Mouse (Mus musculus) liver, embryonic 15.5 days (tissue): ENCODE measurements at regions not wholly inside any gene's neighbourhood (a gene's known extent, or its start where the extent isn't known, plus 50 kb on each side); places are given as distances from the start of the nearest gene placed in this dataset.

ENCODE experiments used
- ATAC-seq: fragments of 200-750 bp; cut with Nextera tagmentation; 2 replicates; pipeline ENCODE4 v1.8.0; 2017; ENCODE audit warnings: moderate number of reproducible peaks, mild to moderate bottlenecking, moderate library complexity; ENCODE audit not compliant: insufficient read depth
- H3K27ac ChIP-seq: fragments of 300-500 bp; sonication (generic); replicated peaks from 2 replicates; pipeline ENCODE4 v1.5.1; 2015; ENCODE audit warnings: mild to moderate bottlenecking, inconsistent platforms
- H3K27me3 ChIP-seq: fragments of 300-500 bp; sonication (generic); 2 replicates; pipeline ENCODE4 v1.6.1; 2015; ENCODE audit warnings: mild to moderate bottlenecking, inconsistent platforms
- H3K36me3 ChIP-seq: fragments of 300-500 bp; sonication (generic); replicated peaks from 2 replicates; pipeline ENCODE4 v1.6.1; 2015; ENCODE audit warnings: moderate library complexity, mild to moderate bottlenecking, inconsistent platforms
- H3K4me1 ChIP-seq: fragments of 300-500 bp; sonication (generic); replicated peaks from 2 replicates; pipeline ENCODE4 v1.6.1; 2015; ENCODE audit warnings: inconsistent platforms
- H3K4me2 ChIP-seq: fragments of 300-500 bp; sonication (generic); 2 replicates; pipeline ENCODE4 v1.6.1; 2015; ENCODE audit warnings: moderate library complexity, mild to moderate bottlenecking, inconsistent platforms
- H3K4me3 ChIP-seq: fragments of 300-500 bp; sonication (generic); replicated peaks from 2 replicates; pipeline ENCODE4 v1.5.1; 2015; ENCODE audit warnings: mild to moderate bottlenecking, inconsistent platforms
- H3K9ac ChIP-seq: fragments of 300-500 bp; sonication (generic); 2 replicates; pipeline ENCODE4 v1.6.1; 2015; ENCODE audit warnings: moderate library complexity, mild to moderate bottlenecking, inconsistent platforms
- H3K9me3 ChIP-seq: fragments of 300-500 bp; sonication (generic); replicated peaks from 2 replicates; pipeline ENCODE4 v1.6.1; 2016; ENCODE audit warnings: inconsistent platforms
- WGBS: fragments of 180-500 bp; shearing (Covaris S2); methylation state at CpG from one replicate; pipeline ENCODE4 v1.1.7; 2015; ENCODE audit warnings: mixed read lengths; ENCODE audit not compliant: insufficient replicate concordance; 5-methylcytosine and 5-hydroxymethylcytosine counted together

- no peak for ATAC-seq
- H3K36me3 ChIP-seq = no peaks in the 10 kb centered on the region
- H3K4me1 ChIP-seq = no peaks in the 10 kb centered on the region
- WGBS = 75% methylated on average over 12 of the region's 12 CpGs
- no peak overlapping the region for H3K9ac ChIP-seq
- no peak overlapping the region for H3K4me2 ChIP-seq
- H3K9me3 ChIP-seq = peaks cover 2% of the 10 kb centered on the region; the same call in 1 of the 2 replicates
- no peak overlapping the region for H3K4me3 ChIP-seq
- no peaks in the 10 kb centered on the region for H3K27me3 ChIP-seq
- H3K27ac ChIP-seq = no peak overlapping the region
Observed at GRCm38 (mm10) chr12:110332616-110333154, 53.8 kb downstream of the Dio3 start.

GRCm38 (mm10) chr12:110334609-110335008 lies 55.7 kb downstream of the Dio3 start:
- Histone ChIP-seq H3K4me2 (no peak overlapping the region), H3K36me3 (no peaks in the 10 kb centered on the region), H3K9me3 (peaks cover 2% of the 10 kb centered on the region; the same call in 1 of the 2 replicates), H3K27ac (no peak overlapping the region), H3K4me3 (no peak overlapping the region), H3K27me3 (no peaks in the 10 kb centered on the region), H3K4me1 (no peaks in the 10 kb centered on the region), H3K9ac (no peak overlapping the region)
- ATAC-seq = no peak
- 58% methylated on average over 2 of the region's 2 CpGs for WGBS

- H3K4me2 ChIP-seq = no peak overlapping the region
- no peaks in the 10 kb centered on the region for H3K36me3 ChIP-seq
- no peaks in the 10 kb centered on the region for H3K27me3 ChIP-seq
- H3K27ac ChIP-seq = no peak overlapping the region
- H3K4me1 ChIP-seq = no peaks in the 10 kb centered on the region
- H3K4me3 ChIP-seq = no peak overlapping the region
- WGBS = 57% methylated on average over 4 of the region's 4 CpGs
- H3K9ac ChIP-seq = no peak overlapping the region
- no peak for ATAC-seq
- no peaks in the 10 kb centered on the region for H3K9me3 ChIP-seq
Observed at GRCm38 (mm10) chr12:110344280-110344827, 65.5 kb downstream of the Dio3 start.

DNA sequence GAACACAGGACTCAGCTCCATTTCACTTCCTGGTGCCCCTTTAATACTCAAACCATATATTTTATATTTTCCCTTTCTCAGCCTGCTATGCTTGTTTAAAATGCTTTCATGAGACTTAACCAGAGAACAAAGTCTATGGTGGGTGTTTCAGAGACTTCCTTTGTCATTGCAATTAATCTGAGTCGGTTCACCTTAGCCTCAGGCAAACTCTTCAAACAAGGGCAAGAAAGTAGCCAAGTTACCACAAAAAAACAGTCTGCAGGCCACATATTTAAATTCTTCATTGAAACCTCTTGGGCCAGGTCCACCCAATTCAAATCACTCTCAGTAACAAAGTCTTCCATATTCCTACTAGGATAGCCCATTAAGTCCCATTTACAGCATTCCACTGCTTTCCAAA lies 70.8 kb downstream of the Dio3 start:
- ATAC-seq = no peak
- Histone ChIP-seq H3K4me1 (no peaks in the 10 kb centered on the region), H3K4me3 (no peak overlapping the region), H3K9me3 (no peaks in the 10 kb centered on the region), H3K4me2 (no peak overlapping the region), H3K27me3 (no peaks in the 10 kb centered on the region), H3K36me3 (no peaks in the 10 kb centered on the region), H3K27ac (no peak overlapping the region), H3K9ac (no peak overlapping the region)
- WGBS = 43% methylated on average over 1 of the region's 1 CpGs

GRCm38 (mm10) chr12:110355851-110356250 lies 77.0 kb downstream of the Dio3 start:
- no peaks in the 10 kb centered on the region for H3K4me1 ChIP-seq
- H3K36me3 ChIP-seq = no peaks in the 10 kb centered on the region
- H3K9me3 ChIP-seq = no peaks in the 10 kb centered on the region
- no peak for ATAC-seq
- 53% methylated on average over 6 of the region's 6 CpGs for WGBS
- H3K4me3 ChIP-seq = no peak overlapping the region
- no peak overlapping the region for H3K4me2 ChIP-seq
- H3K9ac ChIP-seq = no peak overlapping the region
- no peak overlapping the region for H3K27ac ChIP-seq
- no peaks in the 10 kb centered on the region for H3K27me3 ChIP-seq

DNA sequence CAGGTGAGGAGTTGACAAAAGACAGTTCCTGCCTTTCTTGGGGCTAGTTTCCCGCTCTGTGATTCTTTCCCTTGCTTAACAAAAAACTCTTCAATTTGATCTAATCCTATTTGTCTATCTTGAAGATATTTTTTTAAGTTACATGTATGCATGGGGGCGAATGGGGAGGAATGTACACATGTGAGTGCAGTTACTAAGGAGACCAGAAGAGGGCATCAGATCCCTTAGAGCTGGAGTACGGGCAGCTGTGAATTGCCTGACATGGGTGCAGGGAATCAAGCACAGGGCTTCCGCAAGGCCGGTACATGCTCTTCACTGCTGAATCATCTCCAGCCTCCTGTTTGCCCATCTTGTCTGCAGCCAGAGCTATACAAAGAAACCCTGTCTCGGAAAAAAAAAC lies 79.8 kb upstream of the Ppp2r5c start:
- WGBS = 78% methylated on average over 6 of the region's 6 CpGs
- Histone ChIP-seq H3K27me3 (no peaks in the 10 kb centered on the region), H3K9ac (no peak overlapping the region), H3K36me3 (no peaks in the 10 kb centered on the region), H3K4me1 (no peaks in the 10 kb centered on the region), H3K4me3 (no peak overlapping the region), H3K4me2 (no peak overlapping the region), H3K9me3 (no peaks in the 10 kb centered on the region), H3K27ac (no peak overlapping the region)
- ATAC-seq = no peak

- H3K36me3 ChIP-seq = no peaks in the 10 kb centered on the region
- no peak for ATAC-seq
- WGBS = 62% methylated on average over 4 of the region's 4 CpGs
Observed at GRCm38 (mm10) chr12:110367822-110368221, 79.1 kb upstream of the Ppp2r5c start.

GRCm38 (mm10) chr12:110371886-110372690 lies 74.8 kb upstream of the Ppp2r5c start:
- Histone ChIP-seq H3K4me2 (no peak overlapping the region), H3K9me3 (no peaks in the 10 kb centered on the region), H3K9ac (no peak overlapping the region), H3K27ac (no peak overlapping the region), H3K27me3 (peaks cover 29% of the 10 kb centered on the region), H3K4me1 (no peaks in the 10 kb centered on the region; the same call in 1 of the 2 replicates), H3K36me3 (no peaks in the 10 kb centered on the region), H3K4me3 (no peak overlapping the region)
- WGBS = 66% methylated on average over 13 of the region's 13 CpGs
- ATAC-seq = no peak

More at GRCm38 (mm10) chr12:110367822-110368221, 79.1 kb upstream of the Ppp2r5c start:
- no peaks in the 10 kb centered on the region for H3K4me1 ChIP-seq
- no peak overlapping the region for H3K9ac ChIP-seq
- H3K27ac ChIP-seq = no peak overlapping the region
- H3K27me3 ChIP-seq = no peaks in the 10 kb centered on the region
- no peaks in the 10 kb centered on the region for H3K9me3 ChIP-seq
- H3K4me3 ChIP-seq = no peak overlapping the region
- no peak overlapping the region for H3K4me2 ChIP-seq

- Histone ChIP-seq H3K4me3 (no peak overlapping the region), H3K27ac (no peak overlapping the region), H3K9me3 (no peaks in the 10 kb centered on the region), H3K27me3 (peaks cover 29% of the 10 kb centered on the region), H3K36me3 (no peaks in the 10 kb centered on the region), H3K4me2 (no peak overlapping the region), H3K9ac (no peak overlapping the region), H3K4me1 (no peaks in the 10 kb centered on the region; the same call in 1 of the 2 replicates)
- no peak for ATAC-seq
- WGBS = 65% methylated on average over 9 of the region's 9 CpGs
Observed at GRCm38 (mm10) chr12:110372986-110373385, 73.9 kb upstream of the Ppp2r5c start.

DNA sequence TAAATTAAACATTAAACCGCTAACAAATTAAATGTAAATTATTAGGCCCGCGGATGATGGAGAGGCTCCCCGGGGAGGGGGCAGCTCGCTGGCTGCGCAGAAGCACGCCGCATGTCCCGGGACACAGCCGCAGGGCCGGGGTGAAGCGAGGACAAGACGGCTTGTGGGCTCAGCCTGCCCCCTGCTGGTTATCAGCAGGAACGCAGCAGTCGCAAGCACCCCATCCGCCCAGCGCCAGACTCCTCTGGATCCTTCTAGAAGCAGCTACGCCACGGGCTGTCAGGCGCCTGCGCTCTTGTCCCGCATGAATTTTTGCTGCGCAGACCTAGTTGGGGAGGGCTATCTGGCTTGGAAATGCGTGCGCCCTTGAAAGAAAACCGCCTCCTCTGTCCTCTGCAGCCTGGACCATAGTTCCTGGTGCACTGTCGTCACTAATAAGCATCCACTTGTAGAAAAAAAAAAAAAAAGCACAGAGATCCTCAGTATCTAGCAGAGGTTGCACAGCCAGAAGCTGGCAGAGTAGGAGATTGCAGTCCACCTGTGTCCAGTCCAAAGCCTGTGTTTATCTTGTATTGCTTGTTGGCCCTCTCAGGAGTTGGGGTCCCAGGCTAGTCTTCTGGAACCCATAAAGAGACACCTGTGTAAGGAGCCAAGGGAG lies 73.4 kb upstream of the Ppp2r5c start:
- no peak for ATAC-seq
- H3K4me2 ChIP-seq = no peak overlapping the region

GRCm38 (mm10) chr12:110375139-110375538 lies 71.8 kb upstream of the Ppp2r5c start:
- ATAC-seq = no peak
- 8% methylated on average over 15 of the region's 15 CpGs for WGBS
- H3K27ac ChIP-seq = no peak overlapping the region
- no peaks in the 10 kb centered on the region; the same call in 1 of the 2 replicates for H3K4me1 ChIP-seq
- H3K9me3 ChIP-seq = no peaks in the 10 kb centered on the region
- H3K4me3 ChIP-seq = no peak overlapping the region
- peaks cover 29% of the 10 kb centered on the region for H3K27me3 ChIP-seq
- no peak overlapping the region for H3K9ac ChIP-seq
- no peaks in the 10 kb centered on the region for H3K36me3 ChIP-seq
- H3K4me2 ChIP-seq = no peak overlapping the region

More for the DNA sequence above, 73.4 kb upstream of the Ppp2r5c start:
- no peaks in the 10 kb centered on the region; the same call in 1 of the 2 replicates for H3K4me1 ChIP-seq
- H3K27me3 ChIP-seq = peaks cover 29% of the 10 kb centered on the region
- no peak overlapping the region for H3K4me3 ChIP-seq
- H3K36me3 ChIP-seq = no peaks in the 10 kb centered on the region
- H3K9ac ChIP-seq = no peak overlapping the region
- H3K9me3 ChIP-seq = no peaks in the 10 kb centered on the region
- no peak overlapping the region for H3K27ac ChIP-seq
- WGBS = 4% methylated on average over 27 of the region's 27 CpGs
